Mouse (Mus musculus): ENCODE measurements at regions not wholly inside any gene's neighbourhood (a gene's known extent, or its start where the extent isn't known, plus 50 kb on each side); places are given as distances from the start of the nearest gene placed in this dataset.
A peak's percentile ranks its signal among the peaks of the same experiment; 100 is the strongest.

DNA sequence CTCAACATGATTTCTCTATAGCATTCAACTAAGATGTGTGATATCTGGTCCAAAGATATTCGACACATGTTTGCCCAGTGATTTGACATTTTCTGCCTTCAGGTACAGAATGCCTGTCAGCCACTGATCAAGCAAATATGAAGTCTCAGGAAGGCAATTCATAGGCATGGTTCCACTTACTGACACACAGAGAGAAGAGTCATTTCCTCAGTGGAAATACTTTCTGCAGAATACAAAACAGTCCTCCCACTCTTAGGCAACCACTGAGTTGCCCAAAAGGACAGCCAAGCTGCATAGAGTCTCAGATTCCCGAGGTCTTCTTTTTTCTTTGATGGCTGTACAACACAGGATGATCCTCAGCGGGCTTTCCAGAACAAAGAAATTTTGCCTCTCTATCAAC lies 110.9 kb downstream of the Ndufa4 start:
- no peak overlapping the region for H3K4me3 ChIP-seq (ENCODE audit: insufficient read depth, low read length)
- no peak for TF ChIP-seq POLR2A (IDR thresholded peaks at IDR 0.05; ENCODE audit: low read depth, low read length)
- TF ChIP-seq CTCF (IDR thresholded peaks at IDR 0.05; ENCODE audit: borderline replicate concordance, insufficient read depth, low read length): no peak
- H3K27ac ChIP-seq (ENCODE audit: insufficient read depth, low read length): no peak overlapping the region
- H3K4me1 ChIP-seq (ENCODE audit: control insufficient read depth, insufficient read depth, low read length): no peaks in the 10 kb centered on the region

- no peaks in the 10 kb centered on the region for H3K4me1 ChIP-seq (ENCODE audit: control insufficient read depth, insufficient read depth, low read length)
- no peak overlapping the region for H3K4me3 ChIP-seq (ENCODE audit: insufficient read depth, low read length)
- TF ChIP-seq CTCF (IDR thresholded peaks at IDR 0.05; ENCODE audit: borderline replicate concordance, insufficient read depth, low read length) (peak; percentile 72; the same call in 1 of the 2 replicates), POLR2A (IDR thresholded peaks at IDR 0.05; ENCODE audit: low read depth, low read length) (no peak)
- H3K27ac ChIP-seq (ENCODE audit: insufficient read depth, low read length): no peak overlapping the region
These were observed 113.9 kb downstream of the Ndufa4 start for GRCm38 (mm10) chr6:11793366-11793765.

DNA sequence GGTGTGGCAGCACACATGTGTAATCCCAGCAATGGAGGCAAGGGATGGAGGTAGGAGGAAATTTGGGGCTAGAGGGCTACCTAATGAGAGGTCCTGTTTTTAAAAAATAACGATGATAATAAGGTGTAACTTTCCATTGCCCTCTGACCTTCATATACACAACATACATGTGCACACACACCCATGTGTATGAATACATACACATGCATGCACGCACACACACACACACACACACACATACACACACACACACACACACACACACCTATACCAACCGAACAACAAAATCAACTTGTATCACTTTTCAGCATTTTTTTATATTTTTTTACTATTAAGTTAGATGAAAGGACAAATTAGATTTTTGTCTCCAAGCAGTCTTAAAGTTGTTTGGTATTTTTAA lies 115.1 kb downstream of the Ndufa4 start:
- no peak overlapping the region for H3K27ac ChIP-seq (ENCODE audit: insufficient read depth, low read length)
- H3K4me1 ChIP-seq (ENCODE audit: control insufficient read depth, insufficient read depth, low read length): no peaks in the 10 kb centered on the region
- TF ChIP-seq POLR2A (IDR thresholded peaks at IDR 0.05; ENCODE audit: low read depth, low read length): no peak
- no peak for TF ChIP-seq CTCF (IDR thresholded peaks at IDR 0.05; ENCODE audit: borderline replicate concordance, insufficient read depth, low read length)
- no peak overlapping the region for H3K4me3 ChIP-seq (ENCODE audit: insufficient read depth, low read length)

DNA sequence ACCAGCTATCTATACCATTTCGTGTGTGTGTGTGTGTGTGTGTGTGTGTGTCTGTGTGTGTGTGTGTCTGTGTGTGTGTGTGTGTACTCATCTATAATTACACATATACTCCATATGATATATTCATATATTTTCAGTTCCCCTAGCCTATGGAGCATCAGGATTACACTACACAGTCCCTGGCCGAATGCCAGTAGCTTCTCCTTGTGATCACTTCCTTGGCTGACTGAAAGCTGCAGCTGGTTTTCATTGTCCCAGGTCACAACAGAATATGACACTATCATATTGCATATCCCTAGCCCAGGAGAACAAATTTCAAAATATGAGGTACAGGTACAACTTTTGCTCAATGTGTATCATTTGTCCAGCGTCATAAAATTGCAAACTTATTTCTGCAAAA lies 116.2 kb downstream of the Ndufa4 start:
- Histone ChIP-seq H3K27ac (ENCODE audit: insufficient read depth, low read length) (no peak overlapping the region), H3K4me1 (ENCODE audit: control insufficient read depth, insufficient read depth, low read length) (no peaks in the 10 kb centered on the region), H3K4me3 (ENCODE audit: insufficient read depth, low read length) (no peak overlapping the region)
- TF ChIP-seq CTCF (IDR thresholded peaks at IDR 0.05; ENCODE audit: borderline replicate concordance, insufficient read depth, low read length) (no peak), POLR2A (IDR thresholded peaks at IDR 0.05; ENCODE audit: low read depth, low read length) (no peak)

DNA sequence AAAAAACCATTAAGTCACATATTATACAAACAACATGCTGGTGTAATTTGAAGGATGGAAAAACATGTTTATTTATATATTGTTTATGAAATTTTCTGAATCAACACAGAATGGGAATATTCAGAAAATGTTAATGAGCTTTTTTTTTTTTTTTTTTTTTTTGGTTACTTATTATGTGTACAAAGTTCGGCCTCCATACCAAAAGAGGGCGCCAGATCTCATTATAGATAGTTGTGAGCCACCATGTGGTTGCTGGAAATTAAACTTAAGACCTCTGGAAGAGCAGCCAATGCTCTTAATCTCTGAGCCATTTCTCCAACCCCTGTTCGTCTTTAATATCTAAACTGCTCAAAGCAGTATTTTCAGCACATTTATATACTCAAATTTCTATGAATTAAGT lies 133.3 kb downstream of the Ndufa4 start:
- H3K4me3 ChIP-seq (ENCODE audit: insufficient read depth, low read length): no peak overlapping the region
- TF ChIP-seq CTCF (IDR thresholded peaks at IDR 0.05; ENCODE audit: borderline replicate concordance, insufficient read depth, low read length) (no peak), POLR2A (IDR thresholded peaks at IDR 0.05; ENCODE audit: low read depth, low read length) (no peak)
- H3K4me1 ChIP-seq (ENCODE audit: control insufficient read depth, insufficient read depth, low read length): no peaks in the 10 kb centered on the region
- H3K27ac ChIP-seq (ENCODE audit: insufficient read depth, low read length): no peak overlapping the region

DNA sequence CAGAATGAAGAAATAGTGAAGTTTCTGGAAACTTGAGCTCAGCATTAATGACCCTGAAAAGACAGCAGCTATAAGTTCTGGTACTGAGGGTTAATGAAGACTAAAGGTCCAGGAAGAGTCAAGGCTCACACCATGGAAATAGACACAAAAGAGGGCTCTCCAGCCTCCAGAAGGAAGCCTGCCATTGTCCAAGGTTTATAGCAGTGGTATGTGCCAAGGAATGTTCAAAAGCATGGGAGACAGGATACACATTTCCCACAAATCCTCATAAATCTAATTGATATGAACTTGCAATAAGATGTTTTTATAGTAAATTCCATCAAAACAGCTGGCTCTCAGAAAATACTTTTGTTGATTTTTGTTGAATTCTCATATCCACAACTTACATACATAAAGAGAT lies 144.4 kb downstream of the Ndufa4 start:
- no peak overlapping the region for H3K4me3 ChIP-seq (ENCODE audit: insufficient read depth, low read length)
- H3K4me1 ChIP-seq (ENCODE audit: control insufficient read depth, insufficient read depth, low read length): no peaks in the 10 kb centered on the region
- no peak for TF ChIP-seq CTCF (IDR thresholded peaks at IDR 0.05; ENCODE audit: borderline replicate concordance, insufficient read depth, low read length)
- TF ChIP-seq POLR2A (IDR thresholded peaks at IDR 0.05; ENCODE audit: low read depth, low read length): no peak

DNA sequence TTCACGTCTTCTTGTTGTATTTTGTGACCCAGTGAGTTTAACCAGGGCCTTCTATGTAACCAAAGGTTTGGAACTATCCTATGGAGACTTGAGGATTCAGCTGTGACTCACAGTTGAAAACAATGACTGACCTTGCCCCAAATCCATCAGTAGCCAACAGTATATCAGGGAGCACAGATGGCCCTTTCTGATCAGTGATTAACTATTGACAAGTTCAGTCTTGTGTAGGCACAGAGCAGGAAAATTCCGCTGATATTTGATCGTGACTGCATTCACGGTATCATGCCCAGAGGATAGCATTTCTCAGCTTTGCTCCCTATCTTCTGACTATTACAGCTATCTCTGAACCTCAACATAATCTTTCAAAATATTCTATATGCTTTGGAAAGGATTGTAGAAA lies 169.6 kb downstream of the Ndufa4 start:
- Histone ChIP-seq H3K4me3 (ENCODE audit: insufficient read depth, low read length) (no peak overlapping the region), H3K27ac (ENCODE audit: insufficient read depth, low read length) (no peak overlapping the region), H3K4me1 (ENCODE audit: control insufficient read depth, insufficient read depth, low read length) (no peaks in the 10 kb centered on the region)
- TF ChIP-seq CTCF (IDR thresholded peaks at IDR 0.05; ENCODE audit: borderline replicate concordance, insufficient read depth, low read length) (no peak), POLR2A (IDR thresholded peaks at IDR 0.05; ENCODE audit: low read depth, low read length) (no peak)

More for the DNA sequence above, 144.4 kb downstream of the Ndufa4 start:
- H3K27ac ChIP-seq (ENCODE audit: insufficient read depth, low read length): no peak overlapping the region

GRCm38 (mm10) chr6:11731126-11731525 lies 176.2 kb downstream of the Ndufa4 start:
- H3K4me1 ChIP-seq (ENCODE audit: control insufficient read depth, insufficient read depth, low read length): no peaks in the 10 kb centered on the region
- no peak overlapping the region for H3K4me3 ChIP-seq (ENCODE audit: insufficient read depth, low read length)
- TF ChIP-seq POLR2A (IDR thresholded peaks at IDR 0.05; ENCODE audit: low read depth, low read length) (no peak), CTCF (IDR thresholded peaks at IDR 0.05; ENCODE audit: borderline replicate concordance, insufficient read depth, low read length) (no peak)
- H3K27ac ChIP-seq (ENCODE audit: insufficient read depth, low read length): no peak overlapping the region

DNA sequence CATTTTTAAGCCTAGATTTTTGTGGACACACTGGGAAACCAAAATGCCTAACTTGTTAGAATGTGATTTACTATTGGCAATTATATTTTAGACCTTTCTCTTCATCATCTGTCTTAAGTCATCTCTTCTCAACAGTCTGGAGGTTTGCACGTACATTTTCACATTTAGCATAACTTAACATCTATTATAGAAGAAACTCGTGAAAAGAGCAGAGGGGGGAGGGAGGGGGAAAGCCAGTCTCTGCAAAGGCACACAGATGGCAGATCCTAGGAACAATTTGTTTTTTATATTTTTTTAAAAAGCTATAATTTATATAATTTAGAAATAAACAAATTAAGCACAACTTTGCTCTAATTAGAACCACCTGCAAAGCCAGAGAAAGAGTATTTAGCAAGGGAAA lies 176.6 kb downstream of the Ndufa4 start:
- Histone ChIP-seq H3K27ac (ENCODE audit: insufficient read depth, low read length) (no peak overlapping the region), H3K4me3 (ENCODE audit: insufficient read depth, low read length) (no peak overlapping the region), H3K4me1 (ENCODE audit: control insufficient read depth, insufficient read depth, low read length) (no peaks in the 10 kb centered on the region)
- TF ChIP-seq POLR2A (IDR thresholded peaks at IDR 0.05; ENCODE audit: low read depth, low read length): no peak
- no peak for TF ChIP-seq CTCF (IDR thresholded peaks at IDR 0.05; ENCODE audit: borderline replicate concordance, insufficient read depth, low read length)

DNA sequence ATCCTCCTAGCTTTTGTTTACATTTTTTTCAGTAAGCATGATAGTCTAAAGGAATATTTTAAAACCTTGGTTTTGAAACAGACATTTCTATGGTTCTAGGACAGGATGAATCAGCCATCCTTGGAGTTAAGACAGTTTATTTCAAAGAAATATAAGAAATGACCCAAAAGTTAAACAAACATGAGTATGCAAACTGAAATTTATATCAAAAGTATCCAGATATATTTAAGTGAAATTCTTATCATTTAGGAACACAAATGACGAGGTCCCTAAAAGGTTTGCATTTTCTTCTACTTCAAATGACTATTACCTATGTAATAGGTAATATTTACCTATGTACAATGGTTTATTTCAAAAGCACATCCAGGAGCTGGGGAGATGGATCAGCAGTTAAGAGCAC lies 179.5 kb downstream of the Ndufa4 start:
- no peak for TF ChIP-seq POLR2A (IDR thresholded peaks at IDR 0.05; ENCODE audit: low read depth, low read length)
- no peak for TF ChIP-seq CTCF (IDR thresholded peaks at IDR 0.05; ENCODE audit: borderline replicate concordance, insufficient read depth, low read length)
- no peak overlapping the region for H3K27ac ChIP-seq (ENCODE audit: insufficient read depth, low read length)
- H3K4me3 ChIP-seq (ENCODE audit: insufficient read depth, low read length): no peak overlapping the region
- no peaks in the 10 kb centered on the region for H3K4me1 ChIP-seq (ENCODE audit: control insufficient read depth, insufficient read depth, low read length)

GRCm38 (mm10) chr6:11727370-11727769 lies 179.9 kb downstream of the Ndufa4 start:
- H3K4me1 ChIP-seq (ENCODE audit: control insufficient read depth, insufficient read depth, low read length): no peaks in the 10 kb centered on the region
- no peak overlapping the region for H3K4me3 ChIP-seq (ENCODE audit: insufficient read depth, low read length)
- TF ChIP-seq POLR2A (IDR thresholded peaks at IDR 0.05; ENCODE audit: low read depth, low read length) (no peak), CTCF (IDR thresholded peaks at IDR 0.05; ENCODE audit: borderline replicate concordance, insufficient read depth, low read length) (no peak)
- H3K27ac ChIP-seq (ENCODE audit: insufficient read depth, low read length): no peak overlapping the region
